Mouse (Mus musculus): Measurements from ENCODE around the gene Gm20388. TPM values are rescaled to one million over a fixed set of nuclear protein-coding genes. Genes with fewer than 3 reads are reported as not detected.

Gene Gm20388
- polyA plus RNA-seq, 1 experiment = 0.36 TPM

GRCm38 (mm10) chr8:122395291-122395690, 2484.7 kb downstream of the Gm20388 start:
- no peaks in the 10 kb centered on the region; the same call in 1 of the 2 replicates for H3K4me1 ChIP-seq (ENCODE audit: control insufficient read depth)
- H3K4me3 ChIP-seq (replicated peaks) = no peak overlapping the region
- no peaks in the 10 kb centered on the region for H3K9me3 ChIP-seq (ENCODE audit: control insufficient read depth, low read length)
- H3K27me3 ChIP-seq (ENCODE audit: control insufficient read depth) = no peaks in the 10 kb centered on the region
- peaks cover 94% of the 10 kb centered on the region for H3K36me3 ChIP-seq (ENCODE audit: control insufficient read depth)
- TF ChIP-seq GATA1 (IDR thresholded peaks at IDR 0.05; ENCODE audit: low read length) = no peak
- no peak for TF ChIP-seq TAL1 (IDR thresholded peaks at IDR 0.05; ENCODE audit: low read length)

- H3K36me3 ChIP-seq (ENCODE audit: control insufficient read depth) = peaks cover 95% of the 10 kb centered on the region
- no peaks in the 10 kb centered on the region for H3K9me3 ChIP-seq (ENCODE audit: control insufficient read depth, low read length)
- TF ChIP-seq TAL1 (IDR thresholded peaks at IDR 0.05; ENCODE audit: low read length) (no peak), GATA1 (IDR thresholded peaks at IDR 0.05; ENCODE audit: low read length) (no peak)
- no peaks in the 10 kb centered on the region for H3K4me1 ChIP-seq (ENCODE audit: control insufficient read depth)
- H3K4me3 ChIP-seq (replicated peaks) = no peak overlapping the region
- no peaks in the 10 kb centered on the region for H3K27me3 ChIP-seq (ENCODE audit: control insufficient read depth)
Measured at GRCm38 (mm10) chr8:122398186-122398585, 2487.5 kb downstream of the Gm20388 start.

GRCm38 (mm10) chr8:122405146-122405805, 2494.6 kb downstream of the Gm20388 start:
- Histone ChIP-seq H3K36me3 (ENCODE audit: control insufficient read depth) (peaks cover 100% of the 10 kb centered on the region), H3K9me3 (ENCODE audit: control insufficient read depth, low read length) (no peaks in the 10 kb centered on the region), H3K4me1 (ENCODE audit: control insufficient read depth) (peaks cover 13% of the 10 kb centered on the region), H3K27me3 (ENCODE audit: control insufficient read depth) (no peaks in the 10 kb centered on the region), H3K4me3 (replicated peaks) (no peak overlapping the region)
- no peak for TF ChIP-seq GATA1 (IDR thresholded peaks at IDR 0.05; ENCODE audit: low read length)
- TF ChIP-seq TAL1 (IDR thresholded peaks at IDR 0.05; ENCODE audit: low read length) = no peak

- Histone ChIP-seq H3K9me3 (ENCODE audit: control insufficient read depth, low read length) (no peaks in the 10 kb centered on the region), H3K36me3 (ENCODE audit: control insufficient read depth) (peaks cover 100% of the 10 kb centered on the region), H3K4me3 (replicated peaks) (no peak overlapping the region), H3K27me3 (ENCODE audit: control insufficient read depth) (no peaks in the 10 kb centered on the region), H3K4me1 (ENCODE audit: control insufficient read depth) (peaks cover 13% of the 10 kb centered on the region)
- no peak for TF ChIP-seq GATA1 (IDR thresholded peaks at IDR 0.05; ENCODE audit: low read length)
- TF ChIP-seq TAL1 (IDR thresholded peaks at IDR 0.05; ENCODE audit: low read length) = no peak
Measured at GRCm38 (mm10) chr8:122407678-122408077, 2497.0 kb downstream of the Gm20388 start.

DNA sequence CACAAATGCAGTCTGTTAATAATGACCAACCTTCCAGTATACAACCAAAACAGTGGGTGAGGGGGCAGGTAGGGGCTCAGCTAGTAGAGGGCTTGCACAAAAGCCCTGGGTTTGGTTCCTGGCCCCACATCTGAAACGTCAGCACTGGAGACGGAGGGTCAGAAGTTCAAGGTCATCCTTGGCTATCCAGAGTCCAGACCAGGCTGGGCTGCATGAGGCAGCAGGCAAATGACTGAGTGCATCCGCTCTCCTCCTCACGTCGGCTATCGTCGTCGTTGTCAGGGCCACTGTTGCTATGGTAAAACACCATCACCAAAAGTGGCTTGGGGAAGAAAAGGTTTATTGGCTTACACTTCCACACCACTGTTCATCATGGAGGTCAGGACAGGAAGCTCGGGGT, 2503.7 kb downstream of the Gm20388 start:
- Histone ChIP-seq H3K9me3 (ENCODE audit: control insufficient read depth, low read length) (no peaks in the 10 kb centered on the region), H3K27me3 (ENCODE audit: control insufficient read depth) (no peaks in the 10 kb centered on the region), H3K4me3 (replicated peaks) (no peak overlapping the region), H3K4me1 (ENCODE audit: control insufficient read depth) (no peaks in the 10 kb centered on the region), H3K36me3 (ENCODE audit: control insufficient read depth) (peaks cover 98% of the 10 kb centered on the region)
- TF ChIP-seq GATA1 (IDR thresholded peaks at IDR 0.05; ENCODE audit: low read length) (no peak), TAL1 (IDR thresholded peaks at IDR 0.05; ENCODE audit: low read length) (no peak)

- no peaks in the 10 kb centered on the region for H3K27me3 ChIP-seq (ENCODE audit: control insufficient read depth)
- no peaks in the 10 kb centered on the region for H3K4me1 ChIP-seq (ENCODE audit: control insufficient read depth)
- peaks cover 86% of the 10 kb centered on the region for H3K36me3 ChIP-seq (ENCODE audit: control insufficient read depth)
- TF ChIP-seq TAL1 (IDR thresholded peaks at IDR 0.05; ENCODE audit: low read length) (no peak), GATA1 (IDR thresholded peaks at IDR 0.05; ENCODE audit: low read length) (no peak)
- no peaks in the 10 kb centered on the region for H3K9me3 ChIP-seq (ENCODE audit: control insufficient read depth, low read length)
- no peak overlapping the region for H3K4me3 ChIP-seq (replicated peaks)
Measured at GRCm38 (mm10) chr8:122415554-122415953, 2504.9 kb downstream of the Gm20388 start.

DNA sequence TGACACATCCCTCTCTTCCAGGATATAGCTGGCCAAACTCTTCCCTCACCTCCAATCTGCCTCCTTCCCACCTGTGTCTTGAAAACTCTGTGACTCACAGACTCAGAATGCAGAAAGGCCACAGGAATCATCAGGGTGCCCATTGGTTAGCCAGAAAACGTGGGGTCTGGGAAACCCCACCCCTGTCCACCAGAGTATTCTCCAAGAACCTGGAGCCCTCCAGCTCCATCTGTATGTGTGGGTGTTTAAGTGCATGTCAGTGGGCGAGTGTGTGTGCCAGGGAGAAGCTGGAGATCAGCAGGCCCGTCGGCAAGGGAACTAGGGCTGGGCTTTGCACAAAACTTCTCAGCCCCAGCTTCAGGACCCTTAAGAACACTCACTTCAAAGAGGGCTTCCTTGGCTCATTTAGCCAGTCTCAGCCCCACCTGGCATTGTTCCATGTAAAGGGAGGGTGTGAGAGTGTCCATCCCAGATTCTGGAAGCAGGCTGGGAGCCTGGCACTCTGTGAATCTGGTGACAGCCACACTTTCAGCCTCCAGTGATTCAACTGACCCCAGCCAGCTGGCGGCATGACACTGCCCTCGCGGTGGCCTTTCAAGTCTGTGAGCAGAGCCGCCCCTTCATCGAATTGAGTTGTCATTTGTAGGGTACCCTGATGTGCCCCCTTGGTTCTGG, 2509.4 kb downstream of the Gm20388 start:
- Histone ChIP-seq H3K4me3 (replicated peaks) (no peak overlapping the region), H3K27me3 (ENCODE audit: control insufficient read depth) (no peaks in the 10 kb centered on the region), H3K36me3 (ENCODE audit: control insufficient read depth) (peaks cover 41% of the 10 kb centered on the region), H3K9me3 (ENCODE audit: control insufficient read depth, low read length) (no peaks in the 10 kb centered on the region), H3K4me1 (ENCODE audit: control insufficient read depth) (peaks cover 8% of the 10 kb centered on the region)
- TF ChIP-seq TAL1 (IDR thresholded peaks at IDR 0.05; ENCODE audit: low read length) (no peak), GATA1 (IDR thresholded peaks at IDR 0.05; ENCODE audit: low read length) (no peak)

- Histone ChIP-seq H3K4me3 (replicated peaks) (no peak within 1 kb of the TSS), H3K36me3 (ENCODE audit: control insufficient read depth) (peaks cover 26% of the 10 kb centered on the region), H3K4me1 (ENCODE audit: control insufficient read depth) (peaks cover 8% of the 10 kb centered on the region), H3K9me3 (ENCODE audit: control insufficient read depth, low read length) (no peaks in the 10 kb centered on the region), H3K27me3 (ENCODE audit: control insufficient read depth) (no peaks in the 10 kb centered on the region)
- TF ChIP-seq GATA1 (IDR thresholded peaks at IDR 0.05; ENCODE audit: low read length) = no peak
- no peak for TF ChIP-seq TAL1 (IDR thresholded peaks at IDR 0.05; ENCODE audit: low read length)
Measured at GRCm38 (mm10) chr8:122421376-122422070, 2510.9 kb downstream of the Gm20388 start, which contains the start of gene Il17c. Gene Il17c, plus strand, starts transcription at chr8:122422020.

- Histone ChIP-seq H3K27me3 (ENCODE audit: control insufficient read depth) (no peaks in the 10 kb centered on the region), H3K36me3 (ENCODE audit: control insufficient read depth) (peaks cover 12% of the 10 kb centered on the region), H3K4me3 (replicated peaks) (no peak overlapping the region), H3K4me1 (ENCODE audit: control insufficient read depth) (peaks cover 8% of the 10 kb centered on the region), H3K9me3 (ENCODE audit: control insufficient read depth, low read length) (no peaks in the 10 kb centered on the region)
- no peak for TF ChIP-seq TAL1 (IDR thresholded peaks at IDR 0.05; ENCODE audit: low read length)
- no peak for TF ChIP-seq GATA1 (IDR thresholded peaks at IDR 0.05; ENCODE audit: low read length)
Measured at GRCm38 (mm10) chr8:122423217-122423616, 2512.6 kb downstream of the Gm20388 start.

Data from erythroblast, embryonic 14.5 days (primary cell).